Comparison of ENCODE assay signal across 11 mouse cellular contexts in genomic region chr11:53805786-53806185, GRCm38 (mm10). TPM values are rescaled to one million over a fixed set of nuclear protein-coding genes. Genes with fewer than 3 reads are reported as not detected.
DNase-seq lines count a peak whose midpoint lies in the region; ATAC-seq lines count a peak whose summit lies in the region.
"Had no signal": no experiment of that assay in that cellular context is flagged by ENCODE, and none has a peak within 500 bp of the region (broad histone marks: within the 10 kb centered on the region; RNA-seq: fewer than 3 reads in every experiment).

No protein-coding gene starts in this region.

- H3K27me3 ChIP-seq in kidney, embryonic 16.5 days (ENCODE audit: insufficient read depth, low read length): no peaks in the 10 kb centered on the region
- no peaks in the 10 kb centered on the region for H3K27me3 ChIP-seq in megakaryocyte, embryonic 14.5 days (replicated peaks)
- H3K27me3 ChIP-seq in forebrain, embryonic 15.5 days: no peaks in the 10 kb centered on the region
- H3K27me3 ChIP-seq: CH12.LX; liver, embryonic 15.5 days had no signal

- no peak for ATAC-seq in kidney, embryonic 16.5 days (ENCODE audit: low FRiP score, low TSS enrichment)
- ATAC-seq in forebrain, embryonic 15.5 days (replicated peaks): no peak

- 69% methylated on average over 9 of the region's 9 CpGs for WGBS in kidney, embryonic 16.5 days
- 76% methylated on average over 9 of the region's 9 CpGs for WGBS in forebrain, embryonic 15.5 days

- no peak overlapping the region for H3K4me2 ChIP-seq in kidney, embryonic 16.5 days (replicated peaks; ENCODE audit: low read depth, low read length)
- H3K4me2 ChIP-seq in forebrain, embryonic 15.5 days (replicated peaks): no peak overlapping the region
- H3K4me2 ChIP-seq: liver, embryonic 15.5 days had no signal

- intact Hi-C loops in heart, postnatal 25 days (cut with DNase I): no loop called here

- H3K27ac ChIP-seq in kidney, embryonic 16.5 days (ENCODE audit: low read length): no peak overlapping the region
- no peak overlapping the region for H3K27ac ChIP-seq in forebrain, embryonic 15.5 days (replicated peaks)
- H3K27ac ChIP-seq: liver, embryonic 15.5 days had no signal

- H3K9ac ChIP-seq in kidney, embryonic 16.5 days (replicated peaks; ENCODE audit: low read length): no peak overlapping the region
- no peak overlapping the region for H3K9ac ChIP-seq in forebrain, embryonic 15.5 days (replicated peaks)
- H3K9ac ChIP-seq: liver, embryonic 15.5 days had no signal

- no peaks in the 10 kb centered on the region for H3K36me3 ChIP-seq in kidney, embryonic 16.5 days (ENCODE audit: insufficient read depth, low read length)
- no peaks in the 10 kb centered on the region for H3K36me3 ChIP-seq in megakaryocyte, embryonic 14.5 days (replicated peaks; ENCODE audit: low read length)
- H3K36me3 ChIP-seq in forebrain, embryonic 15.5 days: no peaks in the 10 kb centered on the region
- H3K36me3 ChIP-seq: liver, embryonic 15.5 days had no signal

- peak; percentile 58 for DNase-seq in kidney, adult 11 months
- DNase-seq in adrenal gland, postnatal 14 days: peak; percentile 77
- DNase-seq in heart, postnatal 25 days (ENCODE audit: low spot score): peak; percentile 75
- no peak for DNase-seq in testis, postnatal 10 days (ENCODE audit: low spot score)
- no peak for DNase-seq in cerebellum, adult 8-10 months

- no peaks in the 10 kb centered on the region for H3K9me3 ChIP-seq in kidney, embryonic 16.5 days (ENCODE audit: low read length)
- H3K9me3 ChIP-seq in megakaryocyte, embryonic 14.5 days: no peaks in the 10 kb centered on the region
- no peaks in the 10 kb centered on the region for H3K9me3 ChIP-seq in forebrain, embryonic 15.5 days
- H3K9me3 ChIP-seq: liver, embryonic 15.5 days had no signal

- H3K4me1 ChIP-seq in kidney, embryonic 16.5 days (ENCODE audit: insufficient read depth, low read length): no peaks in the 10 kb centered on the region
- H3K4me1 ChIP-seq in megakaryocyte, embryonic 14.5 days: peaks cover 53% of the 10 kb centered on the region
- no peaks in the 10 kb centered on the region for H3K4me1 ChIP-seq in forebrain, embryonic 15.5 days

- H3K4me3 ChIP-seq in kidney, embryonic 16.5 days (ENCODE audit: low read length): no peak overlapping the region
- peak overlapping the region; percentile 14 for H3K4me3 ChIP-seq in megakaryocyte, embryonic 14.5 days (replicated peaks)
- no peak overlapping the region for H3K4me3 ChIP-seq in forebrain, embryonic 15.5 days
- H3K4me3 ChIP-seq: erythroblast, embryonic 14.5 days; liver, embryonic 15.5 days had no signal

RNA-seq across cellular contexts. Expression of gene Gm17334, which starts 32.8 kb away (rescaled TPM):
- 0.27 and 0.30 TPM in 2 replicates for polyA plus RNA-seq in kidney, embryonic 16.5 days (2015; fragmentation: Nextera tagmentation; extraction: Ambion mirVana)
- total RNA-seq in adrenal gland, postnatal 14 days (2021): 0.37 and 0.41 TPM in 2 replicates
- total RNA-seq in heart, postnatal 25 days (2021): under 1 TPM in 1 of 2 experiments, not detected in 1; 0.31 TPM
- polyA plus RNA-seq in megakaryocyte, embryonic 14.5 days (2012; ENCODE audit: insufficient read depth, low replicate concordance): not detected in 2 replicates
- polyA plus RNA-seq in forebrain, embryonic 15.5 days (2015; fragmentation: Nextera tagmentation; extraction: Ambion mirVana): not detected in 2 replicates
- polyA plus RNA-seq: erythroblast, embryonic 14.5 days had no signal

RNA-seq across cellular contexts. Expression of gene Irf1, which starts 36.0 kb away (rescaled TPM):
- polyA plus RNA-seq in kidney, embryonic 16.5 days (2015; fragmentation: Nextera tagmentation; extraction: Ambion mirVana): 16.9 and 17.4 TPM in 2 replicates
- 19.6 and 32.7 TPM in 2 replicates for total RNA-seq in adrenal gland, postnatal 14 days (2021)
- total RNA-seq in heart, postnatal 25 days (2021): 10 to 100 TPM; 13.7 to 21.1 TPM
- 5.1 TPM in 1 of 2 replicates, not detected in the other for polyA plus RNA-seq in megakaryocyte, embryonic 14.5 days (2012; ENCODE audit: insufficient read depth, low replicate concordance)
- polyA plus RNA-seq in forebrain, embryonic 15.5 days (2015; fragmentation: Nextera tagmentation; extraction: Ambion mirVana): 2.9 and 3.3 TPM in 2 replicates

RNA-seq across cellular contexts. Expression of gene Gm12216, which starts 53.3 kb away (rescaled TPM):
- 1.1 and 2.1 TPM in 2 replicates for polyA plus RNA-seq in kidney, embryonic 16.5 days (2015; fragmentation: Nextera tagmentation; extraction: Ambion mirVana)
- total RNA-seq in adrenal gland, postnatal 14 days (2021): 4.6 and 6.0 TPM in 2 replicates
- total RNA-seq in heart, postnatal 25 days (2021): 1 to 10 TPM; 1.3 to 1.7 TPM
- not detected in 2 replicates for polyA plus RNA-seq in megakaryocyte, embryonic 14.5 days (2012; ENCODE audit: insufficient read depth, low replicate concordance)
- 0.28 TPM in 1 of 2 replicates, not detected in the other for polyA plus RNA-seq in forebrain, embryonic 15.5 days (2015; fragmentation: Nextera tagmentation; extraction: Ambion mirVana)
- polyA plus RNA-seq: erythroblast, embryonic 14.5 days; liver, embryonic 15.5 days had no signal

Comparison
In these comparisons a context has a peak if more than half of its experiments do, and no peak if none do; other contexts are left out.
1. DNase-seq: peak in kidney, adult 11 months (single experiment), adrenal gland, postnatal 14 days (single experiment) and heart, postnatal 25 days (single experiment); none in testis, postnatal 10 days (single experiment) and cerebellum, adult 8-10 months (single experiment).